Mouse (Mus musculus): ENCODE measurements around the gene Ly6g. TPM values are rescaled to one million over a fixed set of nuclear protein-coding genes. Genes with fewer than 3 reads are reported as not detected.
"Not testable (repeated sequence)": the region's sequence is repeated elsewhere in the genome, so short reads cannot be mapped to it uniquely, and the experiment has no call there.

Ly6g gene
- total RNA-seq (2015; ENCODE audit: low replicate concordance): 57.5 and 114 TPM in 2 replicates
- total RNA-seq (2017; ENCODE audit: low replicate concordance): 9.2 and 24.2 TPM in 2 replicates

GRCm38 (mm10) chr15:75154940-75155339 lies at the start of gene Ly6g:
Gene Ly6g, plus strand, starts transcription at chr15:75155240.
- no peak for ATAC-seq (replicated peaks; ENCODE audit: low FRiP score, poor library complexity, severe bottlenecking)

- not testable (repeated sequence) for ATAC-seq (replicated peaks; ENCODE audit: low FRiP score, poor library complexity, severe bottlenecking)
These were observed 44.6 kb upstream of the Ly6g start for GRCm38 (mm10) chr15:75110424-75110823.

GRCm38 (mm10) chr15:75111861-75112630 lies 43.0 kb upstream of the Ly6g start, which contains the start of gene Ly6c2:
Gene Ly6c2, minus strand, starts transcription at chr15:75111970.
- ATAC-seq (replicated peaks; ENCODE audit: low FRiP score, poor library complexity, severe bottlenecking): not testable (repeated sequence)

- ATAC-seq (replicated peaks; ENCODE audit: low FRiP score, poor library complexity, severe bottlenecking): no peak
These were observed 38.5 kb upstream of the Ly6g start for GRCm38 (mm10) chr15:75116525-75116924.

GRCm38 (mm10) chr15:75117481-75117880 lies 37.6 kb upstream of the Ly6g start:
- not testable (repeated sequence) for ATAC-seq (replicated peaks; ENCODE audit: low FRiP score, poor library complexity, severe bottlenecking)

GRCm38 (mm10) chr15:75118742-75119141 lies 36.3 kb upstream of the Ly6g start:
- ATAC-seq (replicated peaks; ENCODE audit: low FRiP score, poor library complexity, severe bottlenecking): not testable (repeated sequence)

GRCm38 (mm10) chr15:75120066-75120465 lies 35.0 kb upstream of the Ly6g start:
- no peak for ATAC-seq (replicated peaks; ENCODE audit: low FRiP score, poor library complexity, severe bottlenecking)

- ATAC-seq (replicated peaks; ENCODE audit: low FRiP score, poor library complexity, severe bottlenecking): not testable (repeated sequence)
These were observed 22.7 kb upstream of the Ly6g start for GRCm38 (mm10) chr15:75132346-75132745.

GRCm38 (mm10) chr15:75135090-75135783 lies 19.8 kb upstream of the Ly6g start:
- ATAC-seq (replicated peaks; ENCODE audit: low FRiP score, poor library complexity, severe bottlenecking): not testable (repeated sequence)

- not testable (repeated sequence) for ATAC-seq (replicated peaks; ENCODE audit: low FRiP score, poor library complexity, severe bottlenecking)
These were observed 17.3 kb upstream of the Ly6g start for GRCm38 (mm10) chr15:75137739-75138138.

GRCm38 (mm10) chr15:75141812-75142360 lies 13.2 kb upstream of the Ly6g start:
- not testable (repeated sequence) for ATAC-seq (replicated peaks; ENCODE audit: low FRiP score, poor library complexity, severe bottlenecking)

GRCm38 (mm10) chr15:75143735-75144134 lies 11.3 kb upstream of the Ly6g start:
- no peak for ATAC-seq (replicated peaks; ENCODE audit: low FRiP score, poor library complexity, severe bottlenecking)

- ATAC-seq (replicated peaks; ENCODE audit: low FRiP score, poor library complexity, severe bottlenecking): no peak
These were observed 2.0 kb upstream of the Ly6g start for GRCm38 (mm10) chr15:75153087-75153486.

GRCm38 (mm10) chr15:75157646-75158045 lies 2.6 kb downstream of the Ly6g start:
- ATAC-seq (replicated peaks; ENCODE audit: low FRiP score, poor library complexity, severe bottlenecking): no peak

GRCm38 (mm10) chr15:75175506-75175905 lies 20.5 kb downstream of the Ly6g start:
- ATAC-seq (replicated peaks; ENCODE audit: low FRiP score, poor library complexity, severe bottlenecking): no peak

- ATAC-seq (replicated peaks; ENCODE audit: low FRiP score, poor library complexity, severe bottlenecking): no peak
These were observed 31.3 kb downstream of the Ly6g start for GRCm38 (mm10) chr15:75186291-75186690.

- ATAC-seq (replicated peaks; ENCODE audit: low FRiP score, poor library complexity, severe bottlenecking): no peak
These were observed 34.1 kb downstream of the Ly6g start for GRCm38 (mm10) chr15:75189116-75189515.

GRCm38 (mm10) chr15:75190560-75190959 lies 35.5 kb downstream of the Ly6g start:
- ATAC-seq (replicated peaks; ENCODE audit: low FRiP score, poor library complexity, severe bottlenecking): not testable (repeated sequence)

Data from erythroblast, adult 5-6 weeks (primary cell).